Mouse (Mus musculus): Measurements from ENCODE around the gene Prdm15. TPM values are rescaled to one million over a fixed set of nuclear protein-coding genes. Genes with fewer than 3 reads are reported as not detected.

Prdm15 gene
- 9.7 and 10.8 TPM in 2 replicates for polyA plus RNA-seq (2014; fragmentation: Nextera tagmentation; extraction: Ambion mirVana)

DNA sequence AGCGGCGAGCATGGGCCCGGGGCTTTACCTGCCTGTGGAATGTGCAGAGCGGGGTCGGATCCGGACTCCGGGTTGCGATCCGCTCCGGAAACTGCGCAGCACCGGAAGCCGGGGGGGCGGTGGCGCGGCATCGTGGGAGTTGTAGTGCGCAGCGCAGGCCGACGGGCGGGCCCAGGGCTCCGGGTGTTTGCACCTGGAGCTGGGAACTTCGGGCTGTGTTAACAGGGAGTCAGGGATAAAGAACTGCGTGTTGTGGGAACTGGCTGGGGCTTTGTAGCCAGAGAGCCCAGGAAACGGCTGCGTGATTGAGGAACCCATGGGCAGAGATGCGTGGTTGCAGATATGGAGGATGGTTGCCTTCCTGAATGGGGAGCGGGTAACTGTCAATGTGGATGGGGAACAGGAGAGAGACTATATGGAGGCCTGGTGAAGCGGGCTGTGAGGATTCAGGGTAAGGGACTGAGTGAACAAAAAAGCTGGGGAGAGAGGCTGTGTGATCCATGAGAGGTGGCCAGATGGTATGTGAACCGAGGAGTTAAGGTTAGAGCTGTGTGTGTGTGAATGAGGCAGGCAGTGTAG, at the start of gene Prdm15:
Gene Prdm15 (minus strand): TSS at position 110 of the 579 bp plus-strand sequence.
- Histone ChIP-seq H3K27ac (ENCODE audit: low read depth) (peak within 1 kb of the TSS; percentile 97), H3K27me3 (replicated peaks; ENCODE audit: control insufficient read depth, insufficient read depth, low read length) (no peaks in the 10 kb centered on the region), H3K9ac (ENCODE audit: low read length) (peak within 1 kb of the TSS; percentile 96), H3K9me3 (ENCODE audit: control insufficient read depth, low read length) (no peaks in the 10 kb centered on the region), H3K4me3 (ENCODE audit: low read depth, low read length) (peak within 1 kb of the TSS; percentile 87), H3K4me1 (replicated peaks; ENCODE audit: control insufficient read depth, insufficient read depth, low read length) (peaks cover 8% of the 10 kb centered on the region), H3K4me2 (ENCODE audit: low read length) (peak within 1 kb of the TSS; percentile 75), H3K36me3 (ENCODE audit: control insufficient read depth, insufficient read depth, low read length) (no peaks in the 10 kb centered on the region)
- DNase-seq (ENCODE audit: low spot score) (peak; percentile 94), ATAC-seq (replicated peaks; ENCODE audit: low FRiP score, low TSS enrichment, low read depth) (peak; percentile 89)
- WGBS = 1% methylated on average over 31 of the region's 31 CpGs

DNA sequence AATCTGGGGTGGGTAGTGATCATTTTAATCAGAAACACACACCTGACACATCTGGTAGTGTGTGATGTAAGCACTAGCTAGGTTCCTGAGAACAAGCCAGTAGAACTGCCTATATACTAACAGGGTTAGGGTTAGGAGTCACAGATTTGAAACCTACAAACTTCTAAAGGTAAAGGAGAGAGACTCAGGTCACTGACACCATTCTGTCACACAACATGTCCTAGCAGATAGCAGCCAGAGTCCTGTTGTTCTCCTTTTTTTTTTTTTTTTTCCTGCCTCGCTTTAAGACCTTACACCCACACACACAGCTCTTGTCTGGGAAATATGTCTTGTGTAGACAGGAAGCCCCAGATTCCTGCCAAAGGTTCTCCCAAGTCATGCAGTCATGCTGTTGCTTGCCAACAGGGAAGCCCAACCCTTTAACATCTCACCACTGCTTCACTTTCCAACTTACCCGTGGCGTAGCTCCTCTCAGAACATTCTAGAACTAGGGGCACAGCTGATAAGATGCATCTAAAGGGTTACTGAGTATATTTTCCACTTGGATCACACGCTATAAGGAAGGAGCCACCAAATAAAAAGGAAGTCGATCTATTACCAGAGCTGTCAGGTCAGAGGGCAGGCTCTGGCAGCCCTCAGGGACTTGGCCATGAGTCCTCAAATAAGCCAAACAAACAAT, 45.8 kb upstream of the Prdm15 start:
- WGBS = 57% methylated on average over 5 of the region's 5 CpGs
- no peak overlapping the region for H3K27ac ChIP-seq (ENCODE audit: low read depth)
- no peak for ATAC-seq (replicated peaks; ENCODE audit: low FRiP score, low TSS enrichment, low read depth)

DNA sequence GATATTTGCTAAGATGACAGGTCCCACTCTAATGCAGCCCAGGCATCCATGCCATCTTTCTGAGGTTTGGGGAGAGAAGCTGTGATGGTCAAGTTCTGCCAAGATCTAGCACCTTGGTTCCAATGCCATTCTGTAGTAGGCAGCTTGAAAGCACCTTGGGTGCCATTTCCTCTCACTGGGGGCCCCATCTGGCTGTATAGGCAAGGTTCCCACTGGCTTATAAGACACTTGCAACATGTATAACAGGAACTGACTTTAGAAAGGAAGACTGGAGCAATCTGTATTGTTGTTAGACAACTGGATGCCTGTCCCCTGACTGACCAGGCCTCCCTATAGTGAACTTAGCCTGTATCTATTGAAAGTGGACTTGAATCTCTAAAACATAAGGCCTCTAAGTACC, 36.1 kb upstream of the Prdm15 start:
- ATAC-seq (replicated peaks; ENCODE audit: low FRiP score, low TSS enrichment, low read depth) = no peak
- no peak overlapping the region for H3K9ac ChIP-seq (ENCODE audit: low read length)

More for the DNA sequence above, 45.8 kb upstream of the Prdm15 start:
- H3K4me2 ChIP-seq (ENCODE audit: low read length) = no peak overlapping the region
- no peaks in the 10 kb centered on the region for H3K27me3 ChIP-seq (replicated peaks; ENCODE audit: control insufficient read depth, insufficient read depth, low read length)
- DNase-seq (ENCODE audit: low spot score) = no peak
- H3K4me1 ChIP-seq (replicated peaks; ENCODE audit: control insufficient read depth, insufficient read depth, low read length) = no peaks in the 10 kb centered on the region; the same call in 1 of the 2 replicates
- no peak overlapping the region for H3K9ac ChIP-seq (ENCODE audit: low read length)
- no peak overlapping the region for H3K4me3 ChIP-seq (ENCODE audit: low read depth, low read length)
- no peaks in the 10 kb centered on the region for H3K9me3 ChIP-seq (ENCODE audit: control insufficient read depth, low read length)
- H3K36me3 ChIP-seq (ENCODE audit: control insufficient read depth, insufficient read depth, low read length) = no peaks in the 10 kb centered on the region

DNA sequence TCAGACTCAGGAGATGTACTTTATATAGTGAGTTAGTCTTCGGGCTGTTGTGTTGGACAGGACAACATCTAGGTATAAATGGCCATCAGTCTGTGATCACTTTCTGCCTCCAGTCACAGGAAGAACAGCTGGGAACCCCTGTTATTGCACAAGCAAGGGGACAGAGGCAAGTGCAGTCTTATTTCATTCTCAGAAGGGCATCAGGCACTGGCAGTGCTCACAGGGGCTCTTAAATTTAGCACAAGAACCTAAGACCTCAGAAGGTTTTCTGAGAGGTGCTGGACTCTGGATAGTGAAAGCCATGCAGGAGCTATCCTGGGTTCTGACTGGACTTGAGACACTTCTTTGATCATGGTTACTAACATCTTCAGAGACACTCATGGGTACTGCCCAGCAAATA, 32.0 kb upstream of the Prdm15 start:
- no peak overlapping the region for H3K27ac ChIP-seq (ENCODE audit: low read depth)
- no peak overlapping the region for H3K4me3 ChIP-seq (ENCODE audit: low read depth, low read length)
- no peak overlapping the region for H3K4me2 ChIP-seq (ENCODE audit: low read length)
- no peak for DNase-seq (ENCODE audit: low spot score)
- WGBS = 97% methylated on average over 1 of the region's 1 CpGs
- no peak for ATAC-seq (replicated peaks; ENCODE audit: low FRiP score, low TSS enrichment, low read depth)
- H3K4me1 ChIP-seq (replicated peaks; ENCODE audit: control insufficient read depth, insufficient read depth, low read length) = no peaks in the 10 kb centered on the region
- peaks cover 4% of the 10 kb centered on the region for H3K36me3 ChIP-seq (ENCODE audit: control insufficient read depth, insufficient read depth, low read length)
- H3K27me3 ChIP-seq (replicated peaks; ENCODE audit: control insufficient read depth, insufficient read depth, low read length) = no peaks in the 10 kb centered on the region
- no peaks in the 10 kb centered on the region for H3K9me3 ChIP-seq (ENCODE audit: control insufficient read depth, low read length)
- H3K9ac ChIP-seq (ENCODE audit: low read length) = no peak overlapping the region

More for the DNA sequence above, 36.1 kb upstream of the Prdm15 start:
- Histone ChIP-seq H3K4me2 (ENCODE audit: low read length) (no peak overlapping the region), H3K27me3 (replicated peaks; ENCODE audit: control insufficient read depth, insufficient read depth, low read length) (no peaks in the 10 kb centered on the region), H3K9me3 (ENCODE audit: control insufficient read depth, low read length) (no peaks in the 10 kb centered on the region), H3K27ac (ENCODE audit: low read depth) (no peak overlapping the region), H3K4me1 (replicated peaks; ENCODE audit: control insufficient read depth, insufficient read depth, low read length) (no peaks in the 10 kb centered on the region), H3K4me3 (ENCODE audit: low read depth, low read length) (no peak overlapping the region), H3K36me3 (ENCODE audit: control insufficient read depth, insufficient read depth, low read length) (no peaks in the 10 kb centered on the region; the same call in 1 of the 2 replicates)
- DNase-seq (ENCODE audit: low spot score) = no peak

DNA sequence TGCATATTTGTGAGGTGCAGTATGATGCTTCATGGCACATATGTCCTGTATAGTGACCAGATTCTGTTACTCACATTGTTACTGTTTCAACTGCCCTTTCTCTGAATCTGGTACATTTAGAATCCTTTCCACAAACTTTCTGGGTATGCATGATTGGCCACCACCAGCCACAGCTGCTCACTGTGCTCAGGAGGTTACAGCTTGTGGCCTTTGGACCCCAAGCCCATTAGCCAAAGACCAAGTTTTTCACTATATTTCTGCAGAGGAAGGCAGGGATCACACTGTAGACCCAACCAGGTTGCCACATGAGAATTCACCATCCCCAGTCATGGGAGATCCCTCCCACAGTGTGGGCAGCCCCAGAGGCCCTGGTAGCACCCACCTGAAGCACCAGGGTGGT, 31.2 kb upstream of the Prdm15 start:
- no peak for ATAC-seq (replicated peaks; ENCODE audit: low FRiP score, low TSS enrichment, low read depth)
- Histone ChIP-seq H3K36me3 (ENCODE audit: control insufficient read depth, insufficient read depth, low read length) (peaks cover 4% of the 10 kb centered on the region), H3K4me2 (ENCODE audit: low read length) (no peak overlapping the region), H3K4me3 (ENCODE audit: low read depth, low read length) (no peak overlapping the region), H3K9ac (ENCODE audit: low read length) (no peak overlapping the region), H3K27ac (ENCODE audit: low read depth) (no peak overlapping the region), H3K27me3 (replicated peaks; ENCODE audit: control insufficient read depth, insufficient read depth, low read length) (no peaks in the 10 kb centered on the region), H3K4me1 (replicated peaks; ENCODE audit: control insufficient read depth, insufficient read depth, low read length) (no peaks in the 10 kb centered on the region), H3K9me3 (ENCODE audit: control insufficient read depth, low read length) (no peaks in the 10 kb centered on the region)
- no peak for DNase-seq (ENCODE audit: low spot score)

DNA sequence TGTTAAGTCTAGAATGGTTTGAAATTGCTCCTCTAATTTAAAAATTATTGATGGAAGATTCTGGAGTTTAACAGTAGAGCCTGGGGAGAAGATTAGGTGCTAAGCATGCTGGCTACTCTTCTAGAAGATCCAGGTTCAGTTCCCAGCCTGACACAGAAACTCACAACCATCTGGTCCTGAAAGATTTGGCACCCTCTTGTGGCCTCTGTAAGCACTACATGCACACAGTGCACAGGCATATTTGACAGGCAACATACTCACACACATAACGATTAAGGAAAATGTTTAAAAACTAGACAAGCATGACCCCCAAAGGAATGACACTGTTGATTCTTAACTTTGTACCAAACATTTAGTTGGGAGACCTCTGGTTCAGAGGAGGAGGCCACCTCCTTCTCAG, 27.5 kb upstream of the Prdm15 start:
- Histone ChIP-seq H3K27ac (ENCODE audit: low read depth) (no peak overlapping the region), H3K36me3 (ENCODE audit: control insufficient read depth, insufficient read depth, low read length) (peaks cover 13% of the 10 kb centered on the region)
- no peak for ATAC-seq (replicated peaks; ENCODE audit: low FRiP score, low TSS enrichment, low read depth)

DNA sequence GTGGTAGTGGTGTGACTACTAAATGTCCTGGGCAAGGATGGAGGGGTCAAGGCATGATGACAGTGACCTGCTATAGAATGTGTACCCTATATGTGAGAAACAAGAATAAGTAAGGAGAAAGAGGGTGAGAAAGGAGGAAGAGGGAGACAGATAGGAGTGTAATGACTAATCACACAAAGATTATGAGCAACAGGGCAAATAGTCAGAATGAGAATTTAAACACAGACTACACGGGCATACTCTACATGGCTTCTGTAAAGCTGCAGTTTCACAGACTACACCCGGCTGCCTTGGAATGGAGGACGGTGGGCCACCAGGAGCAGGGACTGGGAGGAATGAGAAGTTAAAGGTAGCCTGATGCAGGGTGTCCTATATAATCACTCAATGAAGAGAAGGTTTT, 25.9 kb upstream of the Prdm15 start:
- H3K4me2 ChIP-seq (ENCODE audit: low read length) = no peak overlapping the region
- H3K9ac ChIP-seq (ENCODE audit: low read length) = no peak overlapping the region
- H3K4me1 ChIP-seq (replicated peaks; ENCODE audit: control insufficient read depth, insufficient read depth, low read length) = no peaks in the 10 kb centered on the region
- H3K36me3 ChIP-seq (ENCODE audit: control insufficient read depth, insufficient read depth, low read length) = peaks cover 24% of the 10 kb centered on the region
- no peak for ATAC-seq (replicated peaks; ENCODE audit: low FRiP score, low TSS enrichment, low read depth)
- no peak overlapping the region for H3K27ac ChIP-seq (ENCODE audit: low read depth)
- H3K4me3 ChIP-seq (ENCODE audit: low read depth, low read length) = no peak overlapping the region
- H3K27me3 ChIP-seq (replicated peaks; ENCODE audit: control insufficient read depth, insufficient read depth, low read length) = no peaks in the 10 kb centered on the region
- H3K9me3 ChIP-seq (ENCODE audit: control insufficient read depth, low read length) = no peaks in the 10 kb centered on the region
- no peak for DNase-seq (ENCODE audit: low spot score)
- WGBS = 87% methylated on average over 3 of the region's 3 CpGs

More for the DNA sequence above, 27.5 kb upstream of the Prdm15 start:
- Histone ChIP-seq H3K9me3 (ENCODE audit: control insufficient read depth, low read length) (no peaks in the 10 kb centered on the region), H3K27me3 (replicated peaks; ENCODE audit: control insufficient read depth, insufficient read depth, low read length) (no peaks in the 10 kb centered on the region), H3K4me1 (replicated peaks; ENCODE audit: control insufficient read depth, insufficient read depth, low read length) (no peaks in the 10 kb centered on the region), H3K4me2 (ENCODE audit: low read length) (no peak overlapping the region), H3K4me3 (ENCODE audit: low read depth, low read length) (no peak overlapping the region), H3K9ac (ENCODE audit: low read length) (no peak overlapping the region)
- DNase-seq (ENCODE audit: low spot score) = peak; percentile 58
- 90% methylated on average over 1 of the region's 1 CpGs for WGBS

DNA sequence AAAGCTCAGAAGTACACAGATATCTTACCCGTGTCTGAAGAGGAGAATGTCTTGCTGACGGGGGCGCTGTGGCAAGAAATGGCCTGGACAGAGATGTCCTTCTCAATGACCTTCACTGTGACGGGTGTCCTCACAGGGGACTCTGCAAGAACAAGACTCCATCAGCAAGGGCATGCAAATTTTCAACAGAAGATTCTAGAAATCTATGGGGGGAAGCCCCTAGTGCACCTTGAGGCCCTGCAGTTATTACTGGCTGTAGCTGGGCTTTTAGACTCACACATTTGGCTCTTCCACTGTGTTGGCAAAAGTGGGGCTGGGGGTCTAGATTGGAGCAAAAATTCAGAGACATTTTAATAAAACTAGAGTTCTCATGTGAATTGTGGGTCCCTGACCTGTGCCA, 23.5 kb upstream of the Prdm15 start:
- no peaks in the 10 kb centered on the region for H3K27me3 ChIP-seq (replicated peaks; ENCODE audit: control insufficient read depth, insufficient read depth, low read length)
- no peak overlapping the region for H3K4me2 ChIP-seq (ENCODE audit: low read length)
- H3K27ac ChIP-seq (ENCODE audit: low read depth) = no peak overlapping the region
- no peak for DNase-seq (ENCODE audit: low spot score)
- H3K4me3 ChIP-seq (ENCODE audit: low read depth, low read length) = no peak overlapping the region
- H3K4me1 ChIP-seq (replicated peaks; ENCODE audit: control insufficient read depth, insufficient read depth, low read length) = no peaks in the 10 kb centered on the region
- peaks cover 23% of the 10 kb centered on the region for H3K36me3 ChIP-seq (ENCODE audit: control insufficient read depth, insufficient read depth, low read length)
- H3K9ac ChIP-seq (ENCODE audit: low read length) = no peak overlapping the region
- ATAC-seq (replicated peaks; ENCODE audit: low FRiP score, low TSS enrichment, low read depth) = no peak
- 91% methylated on average over 4 of the region's 4 CpGs for WGBS
- H3K9me3 ChIP-seq (ENCODE audit: control insufficient read depth, low read length) = no peaks in the 10 kb centered on the region

DNA sequence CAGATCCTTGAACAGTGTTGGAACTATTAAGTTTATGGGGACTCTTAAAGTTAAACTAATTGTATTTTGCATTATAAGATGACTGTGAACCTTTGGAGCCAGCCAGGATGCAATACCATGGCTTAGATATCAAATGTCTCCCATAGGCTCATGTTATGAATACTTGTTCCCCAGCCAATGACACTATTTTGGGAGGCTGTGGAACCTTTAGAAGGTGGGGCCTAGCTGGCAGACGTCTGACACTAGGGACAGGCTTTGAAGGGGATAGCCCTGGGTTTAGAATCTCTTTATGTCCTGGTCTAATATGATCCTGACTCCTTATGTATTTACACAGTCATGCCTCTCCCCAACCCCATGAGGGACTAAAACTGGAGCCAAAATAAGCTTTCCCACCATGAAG, 22.7 kb upstream of the Prdm15 start:
- Histone ChIP-seq H3K27ac (ENCODE audit: low read depth) (no peak overlapping the region), H3K36me3 (ENCODE audit: control insufficient read depth, insufficient read depth, low read length) (peaks cover 28% of the 10 kb centered on the region), H3K9me3 (ENCODE audit: control insufficient read depth, low read length) (no peaks in the 10 kb centered on the region), H3K9ac (ENCODE audit: low read length) (no peak overlapping the region), H3K4me2 (ENCODE audit: low read length) (no peak overlapping the region), H3K4me1 (replicated peaks; ENCODE audit: control insufficient read depth, insufficient read depth, low read length) (no peaks in the 10 kb centered on the region), H3K4me3 (ENCODE audit: low read depth, low read length) (no peak overlapping the region), H3K27me3 (replicated peaks; ENCODE audit: control insufficient read depth, insufficient read depth, low read length) (no peaks in the 10 kb centered on the region)
- 44% methylated on average over 1 of the region's 1 CpGs for WGBS
- DNase-seq (ENCODE audit: low spot score) (no peak), ATAC-seq (replicated peaks; ENCODE audit: low FRiP score, low TSS enrichment, low read depth) (no peak)
